Mouse (Mus musculus): ENCODE measurements around the gene Dscaml1. TPM values are rescaled to one million over a fixed set of nuclear protein-coding genes. Genes with fewer than 3 reads are reported as not detected.

Dscaml1 gene
- polyA plus RNA-seq, 1 experiment, result 0.62 TPM

- TF ChIP-seq POLR2A (IDR thresholded peaks at IDR 0.05; ENCODE audit: low read depth, low read length), result no peak
- TF ChIP-seq CTCF (IDR thresholded peaks at IDR 0.05; ENCODE audit: extremely low read depth, insufficient read length, insufficient replicate concordance, low read depth, low read length), result no peak
- Histone ChIP-seq H3K4me3 (ENCODE audit: low read depth, low read length) (no peak overlapping the region), H3K4me1 (ENCODE audit: control insufficient read depth, insufficient read depth, insufficient read length, low read length) (no peaks in the 10 kb centered on the region), H3K27me3 (ENCODE audit: control insufficient read depth, insufficient read depth, low read length) (no peaks in the 10 kb centered on the region), H3K27ac (ENCODE audit: insufficient read depth, low read depth, low read length) (no peak overlapping the region), H3K36me3 (ENCODE audit: control insufficient read depth, insufficient read depth, low read length) (no peaks in the 10 kb centered on the region)
- 52% methylated on average over 6 of the region's 6 CpGs for WGBS
Observed at GRCm38 (mm10) chr9:45645526-45645925, 219.1 kb downstream of the Dscaml1 start.

GRCm38 (mm10) chr9:45651078-45651809 is 224.8 kb downstream of the Dscaml1 start:
- TF ChIP-seq CTCF (IDR thresholded peaks at IDR 0.05; ENCODE audit: extremely low read depth, insufficient read length, insufficient replicate concordance, low read depth, low read length) (no peak), POLR2A (IDR thresholded peaks at IDR 0.05; ENCODE audit: low read depth, low read length) (no peak)
- Histone ChIP-seq H3K4me3 (ENCODE audit: low read depth, low read length) (no peak overlapping the region), H3K4me1 (ENCODE audit: control insufficient read depth, insufficient read depth, insufficient read length, low read length) (no peaks in the 10 kb centered on the region), H3K36me3 (ENCODE audit: control insufficient read depth, insufficient read depth, low read length) (no peaks in the 10 kb centered on the region), H3K27me3 (ENCODE audit: control insufficient read depth, insufficient read depth, low read length) (no peaks in the 10 kb centered on the region), H3K27ac (ENCODE audit: insufficient read depth, low read depth, low read length) (no peak overlapping the region)
- WGBS, result 76% methylated on average over 13 of the region's 13 CpGs

- no peak overlapping the region for H3K4me3 ChIP-seq (ENCODE audit: low read depth, low read length)
- H3K4me1 ChIP-seq (ENCODE audit: control insufficient read depth, insufficient read depth, insufficient read length, low read length), result no peaks in the 10 kb centered on the region
- TF ChIP-seq POLR2A (IDR thresholded peaks at IDR 0.05; ENCODE audit: low read depth, low read length), result no peak
- no peak for TF ChIP-seq CTCF (IDR thresholded peaks at IDR 0.05; ENCODE audit: extremely low read depth, insufficient read length, insufficient replicate concordance, low read depth, low read length)
- H3K36me3 ChIP-seq (ENCODE audit: control insufficient read depth, insufficient read depth, low read length), result no peaks in the 10 kb centered on the region
- no peak overlapping the region for H3K27ac ChIP-seq (ENCODE audit: insufficient read depth, low read depth, low read length)
- H3K27me3 ChIP-seq (ENCODE audit: control insufficient read depth, insufficient read depth, low read length), result no peaks in the 10 kb centered on the region
- 77% methylated on average over 3 of the region's 3 CpGs for WGBS
Observed at GRCm38 (mm10) chr9:45651810-45652177, 225.4 kb downstream of the Dscaml1 start.

GRCm38 (mm10) chr9:45657172-45658062 is 231.0 kb downstream of the Dscaml1 start:
- H3K36me3 ChIP-seq (ENCODE audit: control insufficient read depth, insufficient read depth, low read length), result no peaks in the 10 kb centered on the region
- H3K4me3 ChIP-seq (ENCODE audit: low read depth, low read length), result no peak overlapping the region
- no peaks in the 10 kb centered on the region for H3K27me3 ChIP-seq (ENCODE audit: control insufficient read depth, insufficient read depth, low read length)
- no peak overlapping the region for H3K27ac ChIP-seq (ENCODE audit: insufficient read depth, low read depth, low read length)
- WGBS, result 16% methylated on average over 8 of the region's 9 CpGs
- TF ChIP-seq CTCF (IDR thresholded peaks at IDR 0.05; ENCODE audit: extremely low read depth, insufficient read length, insufficient replicate concordance, low read depth, low read length) (no peak), POLR2A (IDR thresholded peaks at IDR 0.05; ENCODE audit: low read depth, low read length) (no peak)
- H3K4me1 ChIP-seq (ENCODE audit: control insufficient read depth, insufficient read depth, insufficient read length, low read length), result no peaks in the 10 kb centered on the region

- H3K27ac ChIP-seq (ENCODE audit: insufficient read depth, low read depth, low read length), result no peak overlapping the region
- TF ChIP-seq CTCF (IDR thresholded peaks at IDR 0.05; ENCODE audit: extremely low read depth, insufficient read length, insufficient replicate concordance, low read depth, low read length), result no peak
- TF ChIP-seq POLR2A (IDR thresholded peaks at IDR 0.05; ENCODE audit: low read depth, low read length), result no peak
- no peaks in the 10 kb centered on the region for H3K36me3 ChIP-seq (ENCODE audit: control insufficient read depth, insufficient read depth, low read length)
- no peaks in the 10 kb centered on the region for H3K27me3 ChIP-seq (ENCODE audit: control insufficient read depth, insufficient read depth, low read length)
- 56% methylated on average over 3 of the region's 3 CpGs for WGBS
- no peak overlapping the region for H3K4me3 ChIP-seq (ENCODE audit: low read depth, low read length)
- H3K4me1 ChIP-seq (ENCODE audit: control insufficient read depth, insufficient read depth, insufficient read length, low read length), result no peaks in the 10 kb centered on the region
Observed at GRCm38 (mm10) chr9:45660191-45660590, 233.8 kb downstream of the Dscaml1 start.

GRCm38 (mm10) chr9:45662471-45662870 is 236.0 kb downstream of the Dscaml1 start:
- Histone ChIP-seq H3K27ac (ENCODE audit: insufficient read depth, low read depth, low read length) (no peak overlapping the region), H3K4me1 (ENCODE audit: control insufficient read depth, insufficient read depth, insufficient read length, low read length) (no peaks in the 10 kb centered on the region), H3K4me3 (ENCODE audit: low read depth, low read length) (no peak overlapping the region), H3K27me3 (ENCODE audit: control insufficient read depth, insufficient read depth, low read length) (no peaks in the 10 kb centered on the region), H3K36me3 (ENCODE audit: control insufficient read depth, insufficient read depth, low read length) (no peaks in the 10 kb centered on the region)
- WGBS, result 73% methylated on average over 5 of the region's 5 CpGs
- TF ChIP-seq POLR2A (IDR thresholded peaks at IDR 0.05; ENCODE audit: low read depth, low read length) (no peak), CTCF (IDR thresholded peaks at IDR 0.05; ENCODE audit: extremely low read depth, insufficient read length, insufficient replicate concordance, low read depth, low read length) (no peak)

Measured in small intestine, adult 2 months (tissue).